Mouse (Mus musculus): ENCODE measurements around the gene B3gnt9.

Gene B3gnt9

DNA sequence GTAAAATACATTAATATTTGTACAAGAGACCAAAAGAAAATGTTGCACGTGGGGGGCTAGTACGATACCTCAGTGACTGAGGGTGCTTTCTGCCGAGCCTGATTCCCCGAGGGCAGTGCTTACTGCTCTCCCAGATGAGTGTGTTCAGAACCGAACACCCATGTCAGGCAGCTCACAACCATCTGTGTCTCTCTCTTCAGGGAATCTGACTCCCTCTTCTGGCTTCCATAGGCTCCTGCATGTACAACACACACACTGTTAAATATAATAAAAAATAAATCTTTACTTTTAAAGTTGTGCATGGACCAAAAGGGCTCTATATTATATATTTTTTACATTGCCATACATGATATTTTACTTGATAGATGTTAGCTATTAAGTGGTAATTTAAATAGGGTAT, 40.8 kb downstream of the B3gnt9 start:
- no peak for DNase-seq (ENCODE audit: low read depth, low spot score)

DNA sequence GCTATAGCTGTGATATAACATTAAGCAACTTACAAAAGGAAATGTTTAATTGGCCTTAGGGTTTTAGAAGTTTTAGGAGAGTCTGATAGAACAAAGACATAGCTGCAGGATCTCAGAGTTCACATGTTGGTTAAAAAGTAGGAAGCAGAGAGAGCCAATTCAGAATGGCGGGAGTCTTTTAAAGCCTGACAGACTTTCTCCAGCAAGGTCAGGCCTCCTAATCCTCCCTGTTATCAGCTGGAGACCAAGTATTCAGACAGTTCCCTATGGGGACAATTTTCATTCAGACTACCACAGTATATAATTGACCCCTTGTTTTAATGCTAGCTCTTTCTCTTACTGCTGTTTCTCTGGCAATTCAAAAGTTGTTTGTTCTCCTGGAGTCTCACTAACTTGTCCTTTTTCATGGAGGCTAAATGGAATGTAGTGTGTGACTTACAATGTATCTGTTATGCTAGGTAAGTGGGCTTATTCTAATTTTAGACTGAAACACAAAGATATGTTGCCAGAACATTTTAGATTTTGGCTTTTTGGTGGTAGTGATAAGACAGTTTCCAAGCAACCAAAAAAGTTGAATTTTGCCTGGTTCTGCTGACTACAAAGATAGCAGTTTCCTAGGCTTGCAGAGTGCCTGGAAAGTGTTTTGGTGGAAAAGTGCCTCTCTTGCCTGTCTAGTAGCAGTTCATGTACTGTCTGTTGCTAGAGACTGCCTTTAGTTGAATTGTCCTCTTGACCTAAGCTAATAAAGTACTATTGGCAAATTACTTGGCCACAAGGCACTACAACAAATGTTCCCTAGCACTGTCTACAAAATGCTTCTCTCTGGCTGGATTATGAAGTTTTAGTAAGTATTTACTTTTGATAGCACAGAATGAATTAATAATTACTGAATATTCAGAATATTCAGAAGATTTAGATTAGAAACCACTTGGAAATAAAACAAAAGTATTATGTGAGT, 45.5 kb downstream of the B3gnt9 start:
- no peak for DNase-seq (ENCODE audit: low read depth, low spot score)

DNA sequence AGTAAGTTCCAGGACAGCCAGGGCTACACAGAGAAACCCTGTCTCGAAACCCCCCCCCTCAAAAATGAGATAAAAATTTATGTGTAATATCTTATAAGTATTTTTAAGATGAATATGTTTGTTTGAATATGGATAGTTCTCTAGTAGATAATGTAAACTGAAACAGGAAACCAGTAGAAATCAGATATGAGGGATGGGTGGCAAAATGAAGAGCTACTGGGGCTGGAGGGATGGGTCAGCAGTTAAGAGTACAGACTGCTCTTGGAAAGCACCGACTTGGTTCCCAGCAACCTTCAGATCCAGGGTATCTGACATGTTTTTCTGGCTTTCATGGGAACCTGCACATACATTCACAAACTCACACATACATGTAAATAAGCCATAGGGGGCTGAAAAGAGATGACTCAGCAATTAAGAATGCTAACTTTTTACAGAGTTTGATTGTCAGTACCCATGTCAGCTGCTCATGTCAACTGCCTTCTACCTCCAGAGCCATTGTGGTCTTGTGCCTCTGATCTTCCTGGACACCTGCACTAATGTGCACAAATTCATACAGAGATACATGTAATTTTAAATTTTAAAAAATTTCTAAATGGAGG, 47.2 kb downstream of the B3gnt9 start:
- DNase-seq (ENCODE audit: low read depth, low spot score) = no peak

- DNase-seq (ENCODE audit: low read depth, low spot score) = no peak
Observed at GRCm38 (mm10) chr8:105206766-105207275, 48.1 kb downstream of the B3gnt9 start.

- no peak for DNase-seq (ENCODE audit: low read depth, low spot score)
Observed at GRCm38 (mm10) chr8:105205748-105206147, 49.2 kb downstream of the B3gnt9 start.
